Mouse (Mus musculus): ENCODE data around the gene Tubb2a. TPM values are rescaled to one million over a fixed set of nuclear protein-coding genes. Genes with fewer than 3 reads are reported as not detected.

Gene Tubb2a
- total RNA-seq, 1 experiment from 2014 or later, result 15.1 TPM

Other genes starting within 250 kb of the Tubb2a start
- gene Serpinb6e, start 234.6 kb downstream of the Tubb2a start, total RNA-seq (2017), result not detected in 2 replicates
- gene Serpinb6c, start 172.3 kb downstream of the Tubb2a start, total RNA-seq (2017), result not detected in 2 replicates
- 25.9 and 29.3 TPM in 2 replicates for gene Nqo2, start 113.3 kb downstream of the Tubb2a start, total RNA-seq (2017)
- gene Ripk1, start 75.6 kb downstream of the Tubb2a start, total RNA-seq (2017), result 43.0 and 47.0 TPM in 2 replicates
- gene Serpinb6a, start 75.2 kb downstream of the Tubb2a start, total RNA-seq (2017), result 15.1 and 16.4 TPM in 2 replicates
- gene Bphl, start 40.4 kb downstream of the Tubb2a start, total RNA-seq (2017), result 25.9 and 51.3 TPM in 2 replicates
- not detected in 2 replicates for gene Tubb2b, start 52.5 kb upstream of the Tubb2a start, total RNA-seq (2017)
- 189 and 240 TPM in 2 replicates for gene Psmg4, start 85.0 kb upstream of the Tubb2a start, total RNA-seq (2017)

Data from common myeloid progenitor, adult 5-6 weeks (primary cell).